Mouse (Mus musculus): ENCODE data around the gene AU021092. TPM values are rescaled to one million over a fixed set of nuclear protein-coding genes. Genes with fewer than 3 reads are reported as not detected.
"Not testable (repeated sequence)": the region's sequence is repeated elsewhere in the genome, so short reads cannot be mapped to it uniquely, and the experiment has no call there.

Gene AU021092
- polyA plus RNA-seq, 1 experiment from 2014 or later, result 2.0 TPM

- H3K27me3 ChIP-seq (ENCODE audit: control insufficient read depth, insufficient read depth, low read length), result no peaks in the 10 kb centered on the region
- H3K4me3 ChIP-seq (ENCODE audit: low read depth, low read length), result no peak overlapping the region
- H3K9ac ChIP-seq (replicated peaks; ENCODE audit: low read length), result no peak overlapping the region
- no peaks in the 10 kb centered on the region for H3K36me3 ChIP-seq (replicated peaks; ENCODE audit: control insufficient read depth, insufficient read depth, low read depth, low read length)
- ATAC-seq (replicated peaks; ENCODE audit: insufficient number of reproducible peaks, low FRiP score, low TSS enrichment, low read depth), result no peak
- 87% methylated on average over 2 of the region's 2 CpGs for WGBS
- no peak overlapping the region for H3K27ac ChIP-seq (replicated peaks; ENCODE audit: low read depth, low read length)
- no peaks in the 10 kb centered on the region for H3K4me1 ChIP-seq (ENCODE audit: control insufficient read depth, insufficient read depth, low read length)
- no peaks in the 10 kb centered on the region for H3K9me3 ChIP-seq (replicated peaks; ENCODE audit: control insufficient read depth, low read length)
- no peak for DNase-seq (ENCODE audit: low spot score)
- no peak overlapping the region for H3K4me2 ChIP-seq (ENCODE audit: low read depth, low read length)
These were observed 30.2 kb upstream of the AU021092 start for GRCm38 (mm10) chr16:5252260-5252659.

- no peak overlapping the region for H3K4me3 ChIP-seq (ENCODE audit: low read depth, low read length)
- ATAC-seq (replicated peaks; ENCODE audit: insufficient number of reproducible peaks, low FRiP score, low TSS enrichment, low read depth) (no peak), DNase-seq (ENCODE audit: low spot score) (no peak)
- H3K9ac ChIP-seq (replicated peaks; ENCODE audit: low read length), result no peak overlapping the region
- no peaks in the 10 kb centered on the region for H3K9me3 ChIP-seq (replicated peaks; ENCODE audit: control insufficient read depth, low read length)
- no peaks in the 10 kb centered on the region for H3K36me3 ChIP-seq (replicated peaks; ENCODE audit: control insufficient read depth, insufficient read depth, low read depth, low read length)
- no peaks in the 10 kb centered on the region for H3K4me1 ChIP-seq (ENCODE audit: control insufficient read depth, insufficient read depth, low read length)
- no peak overlapping the region for H3K27ac ChIP-seq (replicated peaks; ENCODE audit: low read depth, low read length)
- H3K4me2 ChIP-seq (ENCODE audit: low read depth, low read length), result no peak overlapping the region
- no peaks in the 10 kb centered on the region for H3K27me3 ChIP-seq (ENCODE audit: control insufficient read depth, insufficient read depth, low read length)
- 91% methylated on average over 3 of the region's 3 CpGs for WGBS
These were observed 28.8 kb upstream of the AU021092 start for GRCm38 (mm10) chr16:5250891-5251290.

GRCm38 (mm10) chr16:5244411-5244810 is 22.3 kb upstream of the AU021092 start:
- H3K36me3 ChIP-seq (replicated peaks; ENCODE audit: control insufficient read depth, insufficient read depth, low read depth, low read length), result no peaks in the 10 kb centered on the region; the same call in 1 of the 2 replicates
- 35% methylated on average over 7 of the region's 7 CpGs for WGBS
- no peak overlapping the region for H3K9ac ChIP-seq (replicated peaks; ENCODE audit: low read length)
- ATAC-seq (replicated peaks; ENCODE audit: insufficient number of reproducible peaks, low FRiP score, low TSS enrichment, low read depth), result 0 out of 2 replicates have a peak, but pooled peaks have one; percentile 60
- H3K27me3 ChIP-seq (ENCODE audit: control insufficient read depth, insufficient read depth, low read length), result no peaks in the 10 kb centered on the region
- no peak overlapping the region for H3K27ac ChIP-seq (replicated peaks; ENCODE audit: low read depth, low read length)
- DNase-seq (ENCODE audit: low spot score), result peak; percentile 63
- H3K4me3 ChIP-seq (ENCODE audit: low read depth, low read length), result no peak overlapping the region
- no peaks in the 10 kb centered on the region for H3K9me3 ChIP-seq (replicated peaks; ENCODE audit: control insufficient read depth, low read length)
- H3K4me1 ChIP-seq (ENCODE audit: control insufficient read depth, insufficient read depth, low read length), result no peaks in the 10 kb centered on the region
- H3K4me2 ChIP-seq (ENCODE audit: low read depth, low read length), result no peak overlapping the region

GRCm38 (mm10) chr16:5242882-5243281 is 20.8 kb upstream of the AU021092 start:
- DNase-seq (ENCODE audit: low spot score), result no peak
- no peak overlapping the region for H3K9ac ChIP-seq (replicated peaks; ENCODE audit: low read length)
- no peak overlapping the region for H3K4me2 ChIP-seq (ENCODE audit: low read depth, low read length)
- no peak overlapping the region for H3K27ac ChIP-seq (replicated peaks; ENCODE audit: low read depth, low read length)
- no peak overlapping the region for H3K4me3 ChIP-seq (ENCODE audit: low read depth, low read length)
- no peaks in the 10 kb centered on the region for H3K4me1 ChIP-seq (ENCODE audit: control insufficient read depth, insufficient read depth, low read length)
- H3K9me3 ChIP-seq (replicated peaks; ENCODE audit: control insufficient read depth, low read length), result no peaks in the 10 kb centered on the region
- 91% methylated on average over 6 of the region's 6 CpGs for WGBS
- H3K27me3 ChIP-seq (ENCODE audit: control insufficient read depth, insufficient read depth, low read length), result no peaks in the 10 kb centered on the region
- H3K36me3 ChIP-seq (replicated peaks; ENCODE audit: control insufficient read depth, insufficient read depth, low read depth, low read length), result no peaks in the 10 kb centered on the region; the same call in 1 of the 2 replicates
- ATAC-seq (replicated peaks; ENCODE audit: insufficient number of reproducible peaks, low FRiP score, low TSS enrichment, low read depth), result no peak

- Histone ChIP-seq H3K4me3 (ENCODE audit: low read depth, low read length) (no peak overlapping the region), H3K27ac (replicated peaks; ENCODE audit: low read depth, low read length) (no peak overlapping the region), H3K9ac (replicated peaks; ENCODE audit: low read length) (no peak overlapping the region), H3K27me3 (ENCODE audit: control insufficient read depth, insufficient read depth, low read length) (no peaks in the 10 kb centered on the region), H3K4me1 (ENCODE audit: control insufficient read depth, insufficient read depth, low read length) (no peaks in the 10 kb centered on the region), H3K9me3 (replicated peaks; ENCODE audit: control insufficient read depth, low read length) (no peaks in the 10 kb centered on the region), H3K4me2 (ENCODE audit: low read depth, low read length) (no peak overlapping the region), H3K36me3 (replicated peaks; ENCODE audit: control insufficient read depth, insufficient read depth, low read depth, low read length) (no peaks in the 10 kb centered on the region; the same call in 1 of the 2 replicates)
- DNase-seq (ENCODE audit: low spot score) (no peak), ATAC-seq (replicated peaks; ENCODE audit: insufficient number of reproducible peaks, low FRiP score, low TSS enrichment, low read depth) (no peak)
- WGBS, result 93% methylated on average over 4 of the region's 4 CpGs
These were observed 20.3 kb upstream of the AU021092 start for GRCm38 (mm10) chr16:5242355-5242754.

GRCm38 (mm10) chr16:5233418-5234313 is 11.6 kb upstream of the AU021092 start, which contains the start of gene Alg1:
TSS of gene Alg1 (plus strand) at chr16:5233621.
- peak; percentile 96 for DNase-seq (ENCODE audit: low spot score)
- Histone ChIP-seq H3K27me3 (ENCODE audit: control insufficient read depth, insufficient read depth, low read length) (no peaks in the 10 kb centered on the region), H3K4me1 (ENCODE audit: control insufficient read depth, insufficient read depth, low read length) (no peaks in the 10 kb centered on the region; the same call in 1 of the 2 replicates), H3K4me2 (ENCODE audit: low read depth, low read length) (peak within 1 kb of the TSS; percentile 75), H3K9ac (replicated peaks; ENCODE audit: low read length) (peak within 1 kb of the TSS; percentile 68), H3K27ac (replicated peaks; ENCODE audit: low read depth, low read length) (no peak within 1 kb of the TSS), H3K9me3 (replicated peaks; ENCODE audit: control insufficient read depth, low read length) (no peaks in the 10 kb centered on the region), H3K36me3 (replicated peaks; ENCODE audit: control insufficient read depth, insufficient read depth, low read depth, low read length) (no peaks in the 10 kb centered on the region), H3K4me3 (ENCODE audit: low read depth, low read length) (peak within 1 kb of the TSS; percentile 87)
- 1% methylated on average over 47 of the region's 47 CpGs for WGBS
- ATAC-seq (replicated peaks; ENCODE audit: insufficient number of reproducible peaks, low FRiP score, low TSS enrichment, low read depth), result peak; percentile 92

- no peak overlapping the region for H3K27ac ChIP-seq (replicated peaks; ENCODE audit: low read depth, low read length)
- DNase-seq (ENCODE audit: low spot score) (no peak), ATAC-seq (replicated peaks; ENCODE audit: insufficient number of reproducible peaks, low FRiP score, low TSS enrichment, low read depth) (no peak)
- 74% methylated on average over 4 of the region's 4 CpGs for WGBS
- no peak overlapping the region for H3K4me2 ChIP-seq (ENCODE audit: low read depth, low read length)
- H3K4me3 ChIP-seq (ENCODE audit: low read depth, low read length), result no peak overlapping the region
- H3K9ac ChIP-seq (replicated peaks; ENCODE audit: low read length), result no peak overlapping the region
- no peaks in the 10 kb centered on the region; the same call in 1 of the 2 replicates for H3K4me1 ChIP-seq (ENCODE audit: control insufficient read depth, insufficient read depth, low read length)
- no peaks in the 10 kb centered on the region for H3K27me3 ChIP-seq (ENCODE audit: control insufficient read depth, insufficient read depth, low read length)
- no peaks in the 10 kb centered on the region for H3K36me3 ChIP-seq (replicated peaks; ENCODE audit: control insufficient read depth, insufficient read depth, low read depth, low read length)
- no peaks in the 10 kb centered on the region for H3K9me3 ChIP-seq (replicated peaks; ENCODE audit: control insufficient read depth, low read length)
These were observed 10.9 kb upstream of the AU021092 start for GRCm38 (mm10) chr16:5232982-5233381.

GRCm38 (mm10) chr16:5228103-5228502 is 6.0 kb upstream of the AU021092 start:
- H3K9me3 ChIP-seq (replicated peaks; ENCODE audit: control insufficient read depth, low read length); H3K27me3 ChIP-seq (ENCODE audit: control insufficient read depth, insufficient read depth, low read length); H3K4me2 ChIP-seq (ENCODE audit: low read depth, low read length); H3K9ac ChIP-seq (replicated peaks; ENCODE audit: low read length); H3K27ac ChIP-seq (replicated peaks; ENCODE audit: low read depth, low read length); H3K4me3 ChIP-seq (ENCODE audit: low read depth, low read length); ATAC-seq (replicated peaks; ENCODE audit: insufficient number of reproducible peaks, low FRiP score, low TSS enrichment, low read depth); H3K36me3 ChIP-seq (replicated peaks; ENCODE audit: control insufficient read depth, insufficient read depth, low read depth, low read length); DNase-seq (ENCODE audit: low spot score); H3K4me1 ChIP-seq (ENCODE audit: control insufficient read depth, insufficient read depth, low read length): not testable (repeated sequence)
- 80% methylated on average over 3 of the region's 3 CpGs for WGBS

Measured in embryonic facial prominence, embryonic 11.5 days (tissue).